In genomic region chr6:137268592-137268991, GRCm38 (mm10) we compare ENCODE assay signal across 18 mouse cellular contexts. TPM values are rescaled to one million over a fixed set of nuclear protein-coding genes. Genes with fewer than 3 reads are reported as not detected.
"Had no signal": no experiment of that assay in that cellular context is flagged by ENCODE, and none has a peak within 500 bp of the region (broad histone marks: within the 10 kb centered on the region; RNA-seq: fewer than 3 reads in every experiment).

No protein-coding gene starts in this region.

- H3K4me3 ChIP-seq: midbrain, embryonic 10.5 days; midbrain, embryonic 12.5 days; myocyte; neural tube, embryonic 13.5 days; neural tube, embryonic 15.5 days had no signal

- H3K4me2 ChIP-seq: lung, embryonic 14.5 days; midbrain, embryonic 12.5 days; neural tube, embryonic 13.5 days; neural tube, embryonic 15.5 days had no signal

- H3K27me3 ChIP-seq: midbrain, embryonic 12.5 days; neural tube, embryonic 13.5 days; neural tube, embryonic 15.5 days had no signal

- H3K9ac ChIP-seq: lung, embryonic 14.5 days; midbrain, embryonic 12.5 days; neural tube, embryonic 13.5 days; neural tube, embryonic 15.5 days had no signal

- H3K36me3 ChIP-seq: midbrain, embryonic 10.5 days; midbrain, embryonic 12.5 days; neural tube, embryonic 13.5 days; neural tube, embryonic 15.5 days had no signal

- ATAC-seq: midbrain, embryonic 16.5 days had no signal

- H3K27ac ChIP-seq: midbrain, embryonic 10.5 days; midbrain, embryonic 12.5 days; neural tube, embryonic 15.5 days had no signal

- DNase-seq: lung, adult 18-20 months; lung, embryonic 14.5 days; lung, postnatal 10 days; lung, postnatal 4 days; right cerebral cortex, adult 18-20 months; right cerebral cortex, postnatal 25 days; right cerebral cortex, postnatal 4 days; spleen, adult 18-20 months; thymus, adult 18-20 months; thymus, postnatal 14 days; thymus, postnatal 36 days had no signal

- H3K9me3 ChIP-seq: midbrain, embryonic 10.5 days; midbrain, embryonic 12.5 days; neural tube, embryonic 13.5 days; neural tube, embryonic 15.5 days had no signal

RNA-seq across cellular contexts. Expression of gene Ptpro, which starts 16.5 kb away (rescaled TPM):
- total RNA-seq: megakaryocyte-erythroid progenitor cell, adult 5-6 weeks had no signal
- polyA plus RNA-seq: myocyte had no signal
